Mouse (Mus musculus): ENCODE data around the gene Ankrd34b.

Ankrd34b gene

DNA sequence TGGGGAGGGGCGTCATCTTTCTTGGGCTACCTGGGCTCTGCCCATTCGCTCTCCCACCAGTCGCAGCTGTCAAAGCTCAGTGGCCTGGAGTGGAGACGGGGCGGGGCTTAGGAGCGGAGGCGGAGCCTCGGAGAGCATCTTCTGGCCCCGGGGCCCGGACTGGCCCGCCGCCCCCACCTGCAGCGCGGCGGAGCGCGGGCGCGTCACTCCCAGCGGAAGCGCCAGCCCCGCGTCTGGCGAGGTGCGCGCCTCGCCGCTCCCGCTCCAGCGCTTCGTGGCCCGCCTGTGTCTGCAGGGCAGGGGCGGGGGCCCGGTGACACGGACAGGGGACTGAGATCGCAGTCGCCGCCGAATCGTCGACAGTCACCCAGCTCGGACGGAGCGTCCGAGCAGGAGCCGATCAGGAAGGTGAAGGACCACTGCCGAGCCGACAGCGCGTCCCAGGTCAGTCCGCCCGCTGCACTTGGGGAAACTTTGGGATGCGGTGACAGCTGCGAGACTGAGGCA, at the start of gene Ankrd34b:
Gene Ankrd34b (plus strand): TSS at position 139 of the 507 bp plus-strand sequence.
- DNase-seq (ENCODE audit: low spot score) = peak; percentile 42

DNA sequence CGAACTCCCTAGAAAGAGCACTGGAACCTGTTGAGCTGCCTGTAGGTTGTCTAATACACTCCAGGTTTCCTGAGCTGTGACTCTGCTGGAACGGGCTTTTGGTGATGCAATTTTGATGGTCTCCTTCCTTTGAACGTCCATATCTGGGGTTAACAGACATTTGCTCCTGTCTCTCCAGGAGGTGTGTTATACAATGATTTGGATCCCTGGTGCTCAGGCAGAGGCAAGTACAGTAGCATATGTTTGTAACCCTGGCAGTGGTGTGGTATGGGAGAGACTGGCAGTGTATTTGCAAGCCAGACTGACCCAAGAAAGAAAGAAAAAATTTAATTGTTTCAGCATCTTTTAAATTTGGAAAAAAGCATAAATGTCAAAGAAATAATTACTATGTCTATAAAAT, 38.3 kb upstream of the Ankrd34b start:
- no peak for DNase-seq (ENCODE audit: low spot score)

DNA sequence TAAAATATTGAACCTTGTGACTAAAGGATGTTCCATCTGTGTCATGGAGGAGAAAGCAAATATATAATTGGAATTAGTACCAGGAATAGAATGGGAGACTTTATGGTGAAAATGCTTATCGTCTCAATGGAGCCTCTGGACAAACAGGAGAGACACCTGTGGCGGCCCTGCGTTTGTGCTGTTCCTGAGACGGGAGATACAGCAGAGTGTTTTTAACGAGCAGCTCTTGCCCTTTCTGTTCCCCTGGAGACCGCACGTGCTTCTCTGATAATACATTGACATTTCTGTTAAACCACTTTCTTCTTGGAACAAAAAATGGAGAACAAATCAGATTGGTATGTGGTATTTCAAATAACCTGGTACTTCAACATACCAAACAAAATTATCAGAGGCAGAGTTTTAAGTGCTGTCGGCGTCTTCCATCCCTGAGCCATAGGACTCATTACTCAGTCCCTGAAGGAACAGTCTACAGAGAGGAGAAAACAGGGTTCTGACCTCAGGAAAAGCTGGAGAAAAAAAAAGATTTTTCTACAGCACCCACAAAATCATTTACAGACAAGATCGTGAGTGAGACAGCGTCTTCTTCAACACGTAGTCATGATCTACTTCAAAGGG, 32.5 kb upstream of the Ankrd34b start:
- no peak for DNase-seq (ENCODE audit: low spot score)

DNA sequence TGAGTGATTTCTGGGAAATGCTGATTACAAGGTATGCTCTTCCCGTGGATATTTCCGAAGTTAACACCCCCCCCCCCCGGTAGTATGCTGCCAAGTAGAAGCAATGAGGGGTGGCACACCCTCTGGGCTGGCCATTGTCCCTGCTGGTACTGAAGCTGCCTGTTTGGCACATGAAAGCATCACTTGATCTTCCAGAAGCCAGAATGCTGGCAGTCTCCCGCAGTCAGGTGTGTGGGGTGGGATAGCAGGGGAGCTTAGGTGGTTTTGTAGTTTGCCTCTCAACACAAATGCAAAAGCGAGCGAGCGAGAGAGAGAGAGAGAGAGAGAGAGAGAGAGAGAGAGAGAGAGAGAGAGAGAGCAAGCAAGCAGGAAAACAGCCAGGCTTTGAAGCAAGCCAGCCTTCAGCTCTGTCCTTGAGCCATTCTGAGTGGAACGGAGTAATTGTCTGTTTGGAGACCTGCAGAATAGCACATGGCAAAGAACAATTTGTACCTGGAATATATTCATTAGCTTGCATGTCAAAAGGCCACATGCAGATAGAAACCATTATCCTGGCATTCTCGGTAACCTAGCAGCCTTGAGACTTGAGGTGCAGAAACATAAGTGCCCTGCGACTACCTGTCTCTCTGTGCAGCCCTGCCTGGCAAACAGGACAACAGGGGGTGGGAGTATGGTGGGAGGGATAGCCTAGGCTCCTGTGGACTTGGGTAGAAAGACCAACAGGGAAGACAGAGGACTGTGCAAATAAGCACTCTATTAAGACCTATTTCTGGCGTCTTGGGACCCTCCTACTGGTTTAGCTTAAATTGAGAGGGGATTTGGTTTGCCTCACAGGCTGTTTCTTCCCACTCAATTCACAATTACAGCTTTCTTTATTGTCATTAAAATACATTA, 27.0 kb upstream of the Ankrd34b start:
- DNase-seq (ENCODE audit: low spot score) = no peak

DNA sequence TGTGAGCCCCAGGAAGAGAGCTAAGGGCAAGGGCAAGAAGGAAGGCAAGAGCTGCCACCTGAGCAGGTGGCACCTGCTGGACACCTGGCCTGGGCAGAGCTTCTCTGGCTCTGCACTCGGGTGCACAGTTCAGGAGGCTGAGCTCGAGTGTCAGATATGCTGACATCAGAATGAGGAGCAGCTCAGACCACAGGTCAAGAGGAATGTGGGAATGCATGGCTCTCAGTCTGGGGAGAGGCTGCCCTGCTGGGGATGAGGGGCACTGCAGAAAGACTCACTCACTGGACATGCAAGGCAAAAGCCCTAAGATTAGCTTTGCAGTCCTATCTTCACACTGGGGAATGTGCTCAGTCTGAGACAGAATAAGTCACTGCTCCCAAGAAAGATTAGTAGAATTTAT, 23.6 kb upstream of the Ankrd34b start:
- no peak for DNase-seq (ENCODE audit: low spot score)

DNA sequence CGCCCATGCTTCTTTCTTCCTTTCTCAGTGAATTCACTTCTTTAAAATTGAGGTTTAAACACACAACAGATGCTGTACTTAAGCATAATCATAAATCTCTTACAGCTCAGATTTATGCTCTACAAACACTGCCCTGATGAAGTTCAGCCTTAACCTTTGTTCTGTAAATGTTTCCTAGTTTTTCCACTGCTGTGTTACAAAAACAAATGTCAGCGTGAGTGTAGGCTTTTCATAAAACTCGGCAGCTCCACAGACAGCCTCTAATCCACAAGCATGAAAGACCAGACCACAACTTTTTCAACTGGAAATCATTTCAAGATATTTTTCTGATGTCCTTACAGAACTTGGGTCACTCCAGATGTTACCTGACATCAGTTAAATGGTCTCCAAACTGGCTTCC, 22.2 kb upstream of the Ankrd34b start:
- DNase-seq (ENCODE audit: low spot score) = no peak

DNA sequence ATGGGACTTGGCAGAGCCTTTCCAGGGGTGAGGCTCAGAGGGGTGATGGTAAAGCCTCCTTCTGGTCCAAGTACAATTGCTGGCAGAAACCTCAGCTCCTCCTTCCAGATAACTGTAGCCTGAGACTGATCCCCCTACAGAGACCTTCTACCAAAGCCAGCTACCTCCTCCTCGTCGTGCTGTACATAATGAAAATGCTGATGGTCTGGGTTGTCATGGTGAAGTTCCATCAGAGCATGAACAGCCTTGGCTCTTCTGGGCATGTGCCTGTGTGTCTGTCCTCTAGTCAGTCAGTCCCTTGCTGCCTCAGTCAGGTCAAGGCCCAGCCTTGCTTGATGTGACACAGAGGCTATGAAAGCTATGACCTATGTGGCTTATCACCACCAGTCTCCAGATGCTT, 15.2 kb upstream of the Ankrd34b start:
- DNase-seq (ENCODE audit: low spot score) = no peak

DNA sequence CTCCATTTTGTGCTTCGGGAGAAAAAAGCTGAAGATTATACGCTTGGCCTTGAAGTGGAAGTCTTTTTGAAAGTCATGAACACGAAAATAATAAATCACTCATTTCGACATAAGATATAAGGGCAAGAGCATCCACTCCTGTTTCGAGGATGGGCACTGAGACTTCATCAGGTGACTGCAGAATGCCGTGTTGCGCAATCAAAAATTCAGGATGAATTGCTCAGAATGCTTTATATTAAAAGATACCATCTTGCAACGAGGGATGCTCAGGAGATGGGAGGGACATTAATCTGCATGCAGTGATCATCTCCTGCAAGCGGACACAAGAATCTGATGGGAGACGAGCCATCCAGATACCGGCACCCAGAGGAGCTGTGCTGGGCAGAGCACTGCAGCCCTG, 6.1 kb upstream of the Ankrd34b start:
- DNase-seq (ENCODE audit: low spot score) = no peak

DNA sequence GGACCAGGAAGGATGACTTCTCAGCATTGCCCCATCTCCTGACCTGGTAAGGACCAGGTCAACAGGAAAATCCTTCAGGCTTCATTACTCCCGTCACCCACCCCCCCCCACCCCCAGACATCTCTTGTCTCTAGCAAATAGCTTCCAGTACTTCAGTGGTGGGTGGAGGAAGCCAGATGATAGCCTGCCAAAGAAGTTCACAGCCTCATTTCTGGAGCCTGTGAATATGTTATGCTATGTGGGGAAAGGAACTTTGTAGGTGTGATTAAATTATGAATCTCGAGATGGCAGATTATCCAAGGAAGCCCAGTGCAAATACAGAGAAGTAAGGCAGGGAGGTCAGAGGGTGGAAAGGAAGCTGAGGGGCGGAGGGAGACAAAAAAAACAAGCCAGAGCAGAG, 2.0 kb upstream of the Ankrd34b start:
- DNase-seq (ENCODE audit: low spot score) = no peak

DNA sequence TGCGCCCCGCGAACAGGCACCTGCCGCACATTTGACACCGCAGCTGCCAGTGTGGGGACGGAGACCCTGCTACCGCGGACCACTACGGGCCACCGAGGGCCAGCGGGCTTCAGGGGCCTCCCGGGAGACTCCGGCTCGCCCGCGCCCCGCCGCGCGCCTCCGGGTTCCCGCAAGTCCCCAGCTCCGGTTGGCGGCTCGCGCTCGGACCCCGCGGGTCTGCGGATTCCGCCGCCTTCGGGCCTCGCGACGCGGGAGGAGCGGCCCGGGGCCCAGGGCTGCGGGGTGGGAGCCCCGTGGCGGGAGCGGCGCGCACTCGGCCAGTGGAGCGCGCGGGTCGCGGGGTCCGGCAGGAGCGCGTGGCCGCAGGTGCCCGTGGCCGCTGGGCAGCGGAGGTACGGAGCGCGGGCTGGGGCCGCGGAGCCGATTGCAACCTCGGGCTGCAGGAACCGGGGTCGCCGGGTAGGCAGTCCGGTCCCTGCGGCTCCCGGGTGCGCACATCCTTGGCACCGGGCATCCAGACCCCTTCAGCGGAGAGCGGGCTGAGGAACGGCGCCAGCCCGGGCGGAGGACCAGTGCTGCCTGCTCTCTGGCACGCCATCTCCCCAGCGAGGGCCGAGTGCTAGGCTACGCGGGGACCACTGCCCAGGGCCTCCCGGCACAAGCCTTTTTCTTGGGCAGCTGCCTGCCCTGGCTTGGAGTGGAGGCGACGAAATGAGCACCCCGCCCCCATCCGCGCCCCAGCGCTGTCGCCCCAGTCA, 777 bp downstream of the Ankrd34b start:
- peak; percentile 5 for DNase-seq (ENCODE audit: low spot score)

DNA sequence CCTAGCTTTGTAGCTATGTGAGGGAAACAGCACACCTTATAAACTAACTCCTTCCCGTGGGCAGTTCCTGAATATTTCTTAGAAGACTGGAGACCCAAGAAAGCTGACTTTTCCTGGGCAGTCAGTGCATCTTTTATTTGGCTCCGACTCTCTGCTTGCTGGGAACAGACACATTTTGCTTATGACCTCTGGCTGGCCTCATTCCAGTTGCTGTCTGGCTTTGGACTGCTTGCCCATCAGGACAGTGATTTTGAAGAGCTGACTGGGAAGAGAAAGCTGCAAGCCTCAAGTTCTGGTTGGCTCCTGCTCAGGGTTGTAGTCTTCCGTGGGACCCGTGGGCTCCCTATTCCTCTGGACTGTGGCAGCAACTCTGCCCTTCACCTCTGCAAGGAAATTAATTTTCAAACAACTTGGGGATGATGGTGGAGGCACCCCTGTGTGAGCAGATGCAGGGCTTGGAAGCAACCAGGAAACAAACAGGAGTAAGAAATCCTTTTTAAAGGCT, 1.7 kb downstream of the Ankrd34b start:
- no peak for DNase-seq (ENCODE audit: low spot score)

DNA sequence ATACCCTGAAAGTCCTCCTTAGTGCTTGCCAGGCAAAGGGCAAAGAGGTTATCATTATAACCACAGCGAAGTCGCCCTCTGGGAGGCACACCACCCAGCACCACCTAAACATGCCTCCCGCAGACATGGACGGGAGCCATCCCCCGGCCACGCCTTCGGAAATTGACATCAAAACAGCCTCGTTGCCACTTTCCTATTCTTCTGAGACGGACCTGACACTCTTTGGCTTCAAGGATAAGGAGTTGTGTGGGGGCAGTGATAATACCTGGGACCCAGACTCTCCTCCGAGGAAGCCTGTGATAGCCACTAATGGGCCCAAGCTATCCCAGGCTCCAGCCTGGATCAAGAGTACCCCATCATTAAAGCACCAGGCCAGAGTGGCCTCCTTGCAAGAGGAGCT, 13.0 kb downstream of the Ankrd34b start:
- DNase-seq (ENCODE audit: low spot score) = no peak

DNA sequence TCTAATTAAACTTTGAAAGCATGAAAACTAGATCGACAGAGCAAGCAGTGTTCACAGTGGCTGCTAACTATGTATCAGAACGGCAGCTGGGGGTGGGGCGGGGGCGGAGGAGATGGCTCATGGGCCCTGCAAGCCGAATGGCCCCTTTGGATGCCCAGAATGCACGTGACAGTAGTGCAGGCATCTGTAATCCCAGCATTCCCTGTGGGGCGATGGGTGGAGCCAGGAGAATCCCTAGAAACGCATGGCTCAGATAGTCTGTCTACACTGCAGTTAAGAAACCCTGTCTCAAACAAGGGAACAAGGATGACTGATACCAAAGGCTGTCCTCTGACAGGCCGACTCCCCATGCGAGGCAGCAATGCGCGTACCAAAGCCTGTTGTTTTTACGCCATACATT, 14.6 kb downstream of the Ankrd34b start:
- DNase-seq (ENCODE audit: low spot score) = no peak

DNA sequence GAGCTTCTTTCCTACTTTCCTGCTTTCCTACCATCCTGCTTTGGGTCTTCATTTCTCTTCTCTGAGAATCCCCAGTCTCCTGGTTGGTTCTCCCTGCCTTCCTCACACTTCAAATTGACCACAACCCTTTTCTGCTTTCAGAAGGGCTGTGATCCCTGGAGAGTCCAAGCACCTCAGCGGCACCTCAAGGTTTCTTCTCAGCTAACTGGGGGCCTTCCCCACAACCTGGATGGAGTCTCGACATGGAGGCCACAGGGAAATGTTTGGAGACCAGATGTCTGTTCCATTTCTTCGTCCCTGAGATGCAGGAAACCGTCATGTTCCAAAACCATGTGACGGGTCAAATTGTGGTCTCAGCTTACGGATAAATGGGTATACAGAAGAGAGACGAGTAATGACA, 21.2 kb downstream of the Ankrd34b start:
- no peak for DNase-seq (ENCODE audit: low spot score)

DNA sequence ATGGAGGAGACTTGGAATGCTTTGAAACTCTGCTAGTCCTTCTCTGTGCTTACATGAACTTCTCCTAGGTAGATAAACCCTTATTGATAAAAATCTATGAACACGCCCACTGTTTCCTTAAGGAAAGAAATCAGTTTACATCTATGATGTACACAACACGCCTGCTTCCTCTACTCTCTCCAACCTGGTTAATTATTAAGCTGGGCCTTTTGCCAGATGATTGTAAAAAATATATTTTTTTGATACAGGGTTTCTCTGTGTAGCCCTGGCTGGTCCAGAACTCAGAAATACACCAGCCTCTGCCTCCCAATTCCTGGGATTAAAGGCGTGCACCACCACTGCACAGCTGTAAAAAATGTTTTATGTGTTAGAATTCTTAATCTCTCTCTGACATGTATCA, 39.0 kb downstream of the Ankrd34b start:
- DNase-seq (ENCODE audit: low spot score) = no peak

DNA sequence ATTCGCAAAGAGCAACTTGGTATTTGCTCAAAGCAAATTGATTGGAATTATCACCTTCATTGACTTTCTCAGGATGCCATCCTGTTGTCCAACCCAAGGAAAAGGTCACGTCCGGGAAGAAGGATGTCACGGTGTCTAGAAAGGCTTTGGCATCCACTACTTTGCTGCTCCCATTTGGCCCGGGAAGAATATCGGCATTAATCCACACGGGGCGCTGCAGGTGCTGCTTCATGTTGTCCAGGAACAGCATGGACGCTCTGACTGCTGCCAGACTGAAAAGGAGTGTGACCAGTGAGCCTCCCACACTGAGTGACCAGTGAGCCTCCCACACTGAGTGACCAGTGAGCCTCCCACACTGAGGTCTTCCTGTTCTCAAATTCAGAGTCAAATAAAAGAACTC, 42.2 kb downstream of the Ankrd34b start:
- DNase-seq (ENCODE audit: low spot score) = no peak

DNA sequence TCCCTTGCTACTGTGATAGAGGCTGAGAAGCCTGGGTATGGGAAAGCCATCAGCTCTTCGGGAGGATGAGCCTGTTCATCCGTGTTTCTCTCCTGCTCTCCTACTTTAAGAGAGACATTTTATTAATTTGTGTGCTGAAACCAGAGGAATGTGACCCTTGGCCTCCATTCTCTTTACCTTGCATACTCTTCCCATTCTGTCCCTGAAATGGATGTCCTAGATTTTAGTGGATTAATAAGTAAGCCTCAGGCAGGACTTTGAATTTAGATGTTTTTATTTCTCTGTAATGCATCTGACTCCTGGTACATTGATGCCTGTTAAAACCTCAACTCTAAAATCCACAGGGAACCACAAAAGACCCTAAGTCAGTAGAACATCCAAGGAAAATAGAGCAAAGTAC, 43.7 kb downstream of the Ankrd34b start:
- no peak for DNase-seq (ENCODE audit: low spot score)

DNA sequence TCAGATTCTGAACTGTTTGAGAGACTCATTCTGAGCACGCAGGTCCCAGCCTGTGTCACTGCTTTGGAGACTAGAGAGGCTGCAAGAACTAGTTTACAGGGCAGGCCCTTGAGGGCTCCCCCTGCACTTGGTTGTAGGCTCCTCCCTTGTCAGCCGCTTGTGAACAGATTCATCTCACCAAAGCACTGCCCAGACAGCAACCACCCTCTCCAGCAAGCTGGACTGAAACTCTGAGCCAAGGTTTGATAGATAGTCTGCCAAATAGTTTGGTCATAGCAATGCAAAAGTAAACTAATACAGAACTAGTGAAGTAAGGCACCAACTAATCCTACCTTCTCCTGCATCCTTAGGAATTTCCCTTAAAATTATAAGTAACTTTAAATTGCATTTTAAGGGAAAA, 44.5 kb downstream of the Ankrd34b start:
- DNase-seq (ENCODE audit: low spot score) = no peak

DNA sequence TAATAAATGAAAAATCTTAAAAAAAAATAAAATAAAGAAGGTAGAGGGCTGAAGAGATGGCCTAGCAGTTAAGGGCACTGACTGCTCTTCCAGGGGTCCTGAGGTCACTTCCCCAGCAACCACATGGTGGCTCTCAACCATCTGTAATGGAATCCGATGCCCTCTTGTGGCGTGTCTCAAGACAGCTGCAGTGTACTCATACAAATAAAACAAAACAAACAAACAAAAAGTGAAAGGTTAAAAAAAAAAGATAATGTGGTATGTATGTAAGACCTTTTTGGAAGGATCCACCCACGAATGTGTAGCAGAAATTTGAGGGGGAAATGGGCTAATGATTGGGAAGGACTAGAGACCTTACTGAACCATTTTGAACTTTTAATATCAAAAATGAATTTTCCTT, 57.7 kb downstream of the Ankrd34b start:
- peak; percentile 54 for DNase-seq (ENCODE audit: low spot score)

DNA sequence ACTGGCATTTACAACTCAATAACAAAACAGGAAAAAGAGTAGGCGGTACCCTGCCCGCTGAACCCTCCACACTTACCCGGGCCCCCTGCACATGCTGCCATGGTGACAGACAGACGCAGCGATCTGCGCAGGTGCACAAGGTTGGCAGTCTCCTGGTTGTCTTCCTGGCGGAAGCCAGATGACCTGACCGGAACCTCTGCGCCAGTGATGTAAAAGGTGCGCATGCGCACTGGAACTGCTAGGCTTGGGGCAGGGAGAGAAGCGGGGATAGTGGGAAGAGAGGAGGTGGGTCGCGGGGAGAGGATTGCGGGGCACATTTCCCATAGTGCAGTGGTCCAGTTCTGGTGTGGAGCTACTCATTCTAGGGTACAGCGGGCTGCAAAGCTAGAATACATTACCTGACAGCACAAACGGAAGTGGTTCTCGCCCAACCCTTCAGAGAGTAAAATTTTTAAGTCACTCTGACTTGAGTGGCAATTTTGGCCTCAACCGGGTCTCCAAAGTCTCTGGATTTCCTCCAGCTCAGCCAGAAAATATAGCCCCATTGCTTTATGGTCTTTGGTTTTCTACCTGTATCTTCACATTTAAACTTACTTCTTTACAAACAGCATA, 58.3 kb downstream of the Ankrd34b start, which contains the start of gene Fam151b:
Gene Fam151b (minus strand): TSS at position 164 of the 612 bp plus-strand sequence.
- peak; percentile 92 for DNase-seq (ENCODE audit: low spot score)

DNA sequence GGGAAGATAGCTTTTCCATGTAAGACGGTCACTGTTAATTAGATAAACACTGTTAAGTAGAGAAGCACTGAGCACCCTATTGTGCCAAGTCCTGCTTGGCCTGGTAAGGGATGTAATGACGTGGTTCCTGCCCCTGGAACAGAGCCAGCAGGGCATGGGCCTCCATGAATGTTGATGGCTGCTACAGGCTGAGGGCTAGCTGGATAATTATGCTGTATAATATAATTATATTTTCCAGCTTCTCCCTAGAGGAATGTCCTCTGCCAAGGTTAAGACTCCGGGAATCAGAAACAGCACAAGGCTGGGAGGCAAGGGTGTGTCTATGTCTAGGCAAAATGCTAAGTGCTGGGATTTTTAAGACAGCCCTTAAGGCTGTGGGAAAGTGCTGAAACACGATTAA, 65.1 kb downstream of the Ankrd34b start:
- no peak for DNase-seq (ENCODE audit: low spot score)

All from layer of hippocampus, adult 11-12 months (tissue).